Mouse (Mus musculus): ENCODE data around the gene Mtpn. TPM values are rescaled to one million over a fixed set of nuclear protein-coding genes. Genes with fewer than 3 reads are reported as not detected.

The Mtpn gene
- polyA plus RNA-seq, 1 experiment, result 63.4 TPM

DNA sequence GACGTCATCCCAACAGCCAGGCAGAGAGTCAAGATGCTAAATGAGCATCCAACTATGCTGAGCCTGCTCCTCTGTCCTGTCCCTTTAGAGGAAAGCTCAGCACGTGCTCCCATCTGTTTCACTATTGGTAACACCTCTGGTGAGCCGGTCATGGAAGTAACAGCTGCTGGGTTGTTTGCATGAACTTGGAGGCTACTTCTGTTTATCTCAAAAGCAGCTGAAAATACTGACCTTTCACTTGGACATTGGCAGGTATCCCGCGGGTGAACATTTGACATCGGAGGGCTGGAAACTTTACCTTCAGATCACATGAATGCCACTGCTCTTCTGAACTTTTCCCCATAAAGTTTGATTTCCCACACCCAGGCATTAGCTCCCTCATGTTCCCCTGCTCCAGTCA, 45.8 kb downstream of the Mtpn start:
- Histone ChIP-seq H3K4me1 (ENCODE audit: control insufficient read depth, insufficient read depth, insufficient read length) (no peaks in the 10 kb centered on the region), H3K27ac (ENCODE audit: insufficient read depth, low read length) (no peak overlapping the region), H3K4me3 (ENCODE audit: extremely low read depth, insufficient read depth, insufficient read length) (no peak overlapping the region), H3K36me3 (ENCODE audit: control insufficient read depth, insufficient read depth, low read length) (no peaks in the 10 kb centered on the region; the same call in 1 of the 2 replicates), H3K27me3 (ENCODE audit: control insufficient read depth, insufficient read depth, low read length) (no peaks in the 10 kb centered on the region)
- WGBS, result 92% methylated on average over 6 of the region's 6 CpGs
- TF ChIP-seq POLR2A (IDR thresholded peaks at IDR 0.05; ENCODE audit: low read depth, low read length) (no peak), CTCF (IDR thresholded peaks at IDR 0.05; ENCODE audit: extremely low read depth, insufficient read depth, insufficient read length, insufficient replicate concordance) (no peak)
- DNase-seq (ENCODE audit: low read depth in 1 of 2, low spot score in 2 of 2), result no peak

DNA sequence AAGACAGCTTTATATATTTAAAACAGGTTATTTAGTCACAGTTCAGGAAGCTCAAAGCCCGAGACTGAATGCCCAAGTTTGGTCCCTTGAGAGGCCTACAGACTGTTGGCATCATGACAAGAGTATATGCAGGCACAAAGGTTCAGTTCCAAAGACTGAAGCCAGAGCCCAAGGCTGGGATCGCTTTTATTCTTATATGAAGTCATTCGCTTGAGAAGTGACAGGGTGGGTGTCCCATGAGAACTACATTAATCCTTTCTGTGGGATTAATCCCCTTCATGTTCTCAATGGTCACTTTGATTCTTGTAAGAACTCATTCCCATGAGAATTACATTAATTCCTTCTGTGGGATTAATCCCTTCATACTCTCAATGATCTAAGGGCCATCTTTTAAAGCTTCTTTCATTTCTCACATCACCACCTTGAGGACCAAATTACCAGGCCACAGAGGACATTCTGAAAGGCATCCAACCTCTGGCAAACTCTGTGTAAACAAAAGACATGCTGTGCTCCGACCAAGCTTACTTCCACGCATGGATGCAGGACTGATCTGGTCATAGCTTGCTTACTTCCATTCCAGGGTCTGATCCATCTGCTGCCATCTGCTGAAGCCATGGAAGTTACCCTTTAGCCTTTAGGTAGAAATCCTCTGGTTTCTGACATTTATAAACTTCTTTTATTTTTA, 59.9 kb downstream of the Mtpn start:
- Histone ChIP-seq H3K4me1 (ENCODE audit: control insufficient read depth, insufficient read depth, insufficient read length) (no peaks in the 10 kb centered on the region), H3K27ac (ENCODE audit: insufficient read depth, low read length) (no peak overlapping the region), H3K27me3 (ENCODE audit: control insufficient read depth, insufficient read depth, low read length) (no peaks in the 10 kb centered on the region), H3K4me3 (ENCODE audit: extremely low read depth, insufficient read depth, insufficient read length) (no peak overlapping the region), H3K36me3 (ENCODE audit: control insufficient read depth, insufficient read depth, low read length) (no peaks in the 10 kb centered on the region)
- 82% methylated on average over 5 of the region's 5 CpGs for WGBS
- DNase-seq (ENCODE audit: low read depth in 1 of 2, low spot score in 2 of 2), result no peak
- TF ChIP-seq CTCF (IDR thresholded peaks at IDR 0.05; ENCODE audit: extremely low read depth, insufficient read depth, insufficient read length, insufficient replicate concordance) (no peak), POLR2A (IDR thresholded peaks at IDR 0.05; ENCODE audit: low read depth, low read length) (no peak)

DNA sequence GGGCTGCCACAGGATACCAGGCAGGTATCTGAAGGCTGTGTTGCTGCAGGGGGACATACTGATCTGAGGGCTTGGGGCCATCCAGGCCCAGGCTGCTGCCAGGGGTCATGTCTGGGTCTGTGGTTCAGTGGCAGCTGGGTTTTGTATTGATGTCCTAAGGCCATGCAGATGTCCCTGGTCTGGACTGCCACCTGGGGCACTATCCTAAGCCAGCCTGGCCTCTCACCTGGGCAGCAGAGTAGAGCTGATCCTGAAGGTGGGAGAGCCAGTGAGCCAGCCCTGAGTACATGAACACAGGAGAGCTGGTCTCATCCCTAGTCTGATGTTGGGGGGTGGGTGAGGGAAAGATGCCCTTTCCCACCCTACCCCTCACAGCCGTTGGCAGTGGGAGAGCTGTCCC, 62.9 kb downstream of the Mtpn start:
- Histone ChIP-seq H3K4me1 (ENCODE audit: control insufficient read depth, insufficient read depth, insufficient read length) (no peaks in the 10 kb centered on the region), H3K27me3 (ENCODE audit: control insufficient read depth, insufficient read depth, low read length) (no peaks in the 10 kb centered on the region), H3K27ac (ENCODE audit: insufficient read depth, low read length) (no peak overlapping the region), H3K36me3 (ENCODE audit: control insufficient read depth, insufficient read depth, low read length) (no peaks in the 10 kb centered on the region), H3K4me3 (ENCODE audit: extremely low read depth, insufficient read depth, insufficient read length) (no peak overlapping the region)
- WGBS, result 90% methylated on average over 1 of the region's 1 CpGs
- DNase-seq (ENCODE audit: low read depth in 1 of 2, low spot score in 2 of 2), result no peak
- TF ChIP-seq CTCF (IDR thresholded peaks at IDR 0.05; ENCODE audit: extremely low read depth, insufficient read depth, insufficient read length, insufficient replicate concordance) (no peak), POLR2A (IDR thresholded peaks at IDR 0.05; ENCODE audit: low read depth, low read length) (no peak)

DNA sequence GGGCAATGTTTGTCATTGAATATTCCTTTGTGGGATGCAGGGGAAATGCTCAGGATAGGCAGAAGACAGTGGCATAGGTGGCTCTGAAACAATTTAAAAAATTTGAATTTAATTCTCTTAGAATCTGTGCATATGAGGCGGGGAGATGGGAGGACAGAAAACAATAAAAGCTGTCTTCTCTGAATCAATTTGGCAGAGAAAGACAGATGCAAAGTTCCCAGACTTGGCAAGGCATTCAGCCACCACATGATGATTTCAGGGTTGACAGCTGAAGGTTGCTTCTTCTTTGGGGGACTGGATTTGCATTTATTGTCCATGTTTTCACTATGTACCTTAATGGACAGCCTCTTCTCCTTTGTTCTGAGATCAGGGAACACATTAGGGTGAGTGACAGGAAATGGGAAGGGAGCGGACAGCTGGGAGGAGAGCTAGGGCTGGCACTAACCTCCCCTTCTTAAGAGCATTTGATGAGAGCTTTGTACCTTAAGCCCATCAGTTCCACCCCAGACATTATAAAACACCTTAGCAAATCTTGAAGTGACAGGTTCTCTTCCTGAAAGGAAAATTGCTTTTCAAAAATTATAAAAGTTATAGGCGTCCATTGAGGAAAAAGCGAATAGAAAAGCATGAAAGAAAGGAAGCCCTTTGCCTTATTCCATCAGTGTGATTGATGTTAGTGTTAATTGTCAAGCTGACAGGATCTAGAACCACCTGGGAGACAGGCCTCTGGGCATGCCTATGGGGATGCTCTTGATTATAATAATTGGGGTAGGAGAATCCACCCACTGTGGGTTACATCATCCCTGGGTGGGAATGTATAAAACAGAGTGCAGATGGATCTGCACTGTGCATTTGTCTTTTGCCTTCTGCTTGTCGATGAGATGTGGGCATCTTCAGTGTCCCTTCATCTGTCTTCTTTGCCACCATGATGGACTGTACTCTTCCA, 76.0 kb downstream of the Mtpn start:
- Histone ChIP-seq H3K27me3 (ENCODE audit: control insufficient read depth, insufficient read depth, low read length) (no peaks in the 10 kb centered on the region), H3K36me3 (ENCODE audit: control insufficient read depth, insufficient read depth, low read length) (no peaks in the 10 kb centered on the region), H3K27ac (ENCODE audit: insufficient read depth, low read length) (no peak overlapping the region), H3K4me3 (ENCODE audit: extremely low read depth, insufficient read depth, insufficient read length) (no peak overlapping the region), H3K4me1 (ENCODE audit: control insufficient read depth, insufficient read depth, insufficient read length) (no peaks in the 10 kb centered on the region; the same call in 1 of the 2 replicates)
- DNase-seq (ENCODE audit: low read depth in 1 of 2, low spot score in 2 of 2), result no peak
- TF ChIP-seq CTCF (IDR thresholded peaks at IDR 0.05; ENCODE audit: extremely low read depth, insufficient read depth, insufficient read length, insufficient replicate concordance) (no peak), POLR2A (IDR thresholded peaks at IDR 0.05; ENCODE audit: low read depth, low read length) (no peak)
- 87% methylated on average over 5 of the region's 5 CpGs for WGBS

DNA sequence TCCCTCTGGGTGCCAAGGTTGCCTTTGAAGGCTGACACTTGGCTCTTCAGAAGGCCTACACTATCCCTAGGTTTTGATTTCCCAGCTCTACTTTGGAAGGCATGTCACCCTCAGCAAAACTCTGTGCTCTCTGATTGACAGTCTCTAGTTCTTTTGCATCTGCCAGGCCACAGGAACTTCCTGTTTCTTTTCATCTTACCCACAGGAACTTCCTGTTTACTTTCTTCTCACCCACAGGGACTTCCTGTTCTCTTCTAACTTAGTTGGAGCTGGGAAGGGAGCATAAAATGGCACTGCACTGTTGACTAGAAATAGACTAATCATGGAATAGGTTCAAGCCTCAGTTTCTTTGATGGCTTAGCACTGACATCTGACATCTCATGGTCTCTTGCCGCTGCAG, 77.2 kb downstream of the Mtpn start:
- H3K4me1 ChIP-seq (ENCODE audit: control insufficient read depth, insufficient read depth, insufficient read length), result no peaks in the 10 kb centered on the region; the same call in 1 of the 2 replicates
- TF ChIP-seq POLR2A (IDR thresholded peaks at IDR 0.05; ENCODE audit: low read depth, low read length) (no peak), CTCF (IDR thresholded peaks at IDR 0.05; ENCODE audit: extremely low read depth, insufficient read depth, insufficient read length, insufficient replicate concordance) (no peak)
- peak in 1 of 2 experiments; percentile 19 for DNase-seq (ENCODE audit: low read depth in 1 of 2, low spot score in 2 of 2)
- H3K36me3 ChIP-seq (ENCODE audit: control insufficient read depth, insufficient read depth, low read length), result no peaks in the 10 kb centered on the region
- H3K27ac ChIP-seq (ENCODE audit: insufficient read depth, low read length), result no peak overlapping the region
- WGBS, result 74% methylated on average over 1 of the region's 1 CpGs
- no peak overlapping the region for H3K4me3 ChIP-seq (ENCODE audit: extremely low read depth, insufficient read depth, insufficient read length)
- H3K27me3 ChIP-seq (ENCODE audit: control insufficient read depth, insufficient read depth, low read length), result no peaks in the 10 kb centered on the region

Other genes starting within 250 kb of the Mtpn start
- gene Slc13a4, start 231.8 kb downstream of the Mtpn start, polyA plus RNA-seq (2012; rRNA removed), result 0.02 TPM in 1 of 2 replicates, not detected in the other
- 0.20 and 0.28 TPM in 2 replicates for gene Fam180a, start 213.7 kb downstream of the Mtpn start, polyA plus RNA-seq (2012; rRNA removed)

Measured in spleen, adult 2 months (tissue).